Mouse (Mus musculus): ENCODE data around the gene Rln3.

DNA sequence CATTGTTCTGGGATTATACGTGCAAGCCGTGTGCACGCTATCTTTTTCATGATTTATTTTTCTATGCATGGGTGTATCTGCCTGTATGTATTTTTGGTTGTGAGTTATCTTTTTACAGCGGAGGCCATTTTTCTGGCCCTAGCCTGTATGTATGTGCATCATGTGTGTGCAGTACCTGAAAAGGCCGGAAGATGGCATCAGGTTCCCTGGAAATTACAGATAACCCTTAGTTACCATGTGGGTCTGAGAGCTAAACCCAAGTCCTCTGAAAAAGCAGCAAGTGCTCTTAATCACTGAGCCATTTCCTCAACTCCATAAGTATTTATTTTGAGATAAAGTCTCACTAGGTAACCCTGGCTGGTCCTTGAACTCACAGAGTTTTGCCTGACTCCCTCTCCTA is 8.4 kb upstream of the Rln3 start:
- TF ChIP-seq CTCF (IDR thresholded peaks at IDR 0.05; ENCODE audit: control insufficient read depth, insufficient read depth, insufficient replicate concordance, low read depth, low read length): no peak
- no peak for TF ChIP-seq POLR2A (IDR thresholded peaks at IDR 0.05; ENCODE audit: control insufficient read depth, low read depth, low read length)

Measured in testis, adult 2 months (tissue).